Mouse (Mus musculus) stomach, postnatal 0 days (tissue): ENCODE measurements at regions not wholly inside any gene's neighbourhood (a gene's known extent, or its start where the extent isn't known, plus 50 kb on each side); places are given as distances from the start of the nearest gene placed in this dataset.

Source experiments
- CTCF ChIP-seq: IDR thresholded peaks from 2 replicates; pipeline ENCODE4 v1.5.1; 2016; ENCODE audit warnings: antibody characterized with exemption, low read depth, mild to moderate bottlenecking, moderate library complexity
- EP300 ChIP-seq: optimal IDR thresholded peaks from 2 replicates; pipeline ENCODE3; 2016; ENCODE audit warnings: antibody characterized with exemption

GRCm38 (mm10) chr17:45866346-45866745 lies 132.7 kb upstream of the 1600014C23Rik start:
- TF ChIP-seq CTCF (no peak), EP300 (no peak)
